Mouse (Mus musculus): ENCODE measurements around the gene Kcna10.

The Kcna10 gene

DNA sequence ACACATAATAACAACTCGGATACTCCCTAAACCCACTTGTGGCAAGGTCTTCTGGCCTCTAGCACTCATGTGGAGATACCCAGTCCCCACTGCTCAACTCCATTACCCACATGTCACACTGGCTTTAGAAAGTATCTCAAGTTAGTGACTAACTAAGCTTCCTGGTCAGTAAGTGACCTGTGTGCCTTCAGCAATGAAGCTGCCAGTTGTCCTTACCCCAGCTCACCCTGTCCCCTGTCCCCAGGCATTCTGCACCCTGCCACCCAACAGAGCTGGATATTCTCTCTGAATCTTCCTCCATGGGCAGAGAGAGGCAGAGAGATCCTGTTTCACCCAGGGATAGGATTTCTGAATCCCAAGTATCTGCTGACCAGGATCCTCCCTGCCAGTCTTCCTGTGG, at the start of gene Kcna10:
TSS of gene Kcna10 (plus strand) at position 301 of the 400 bp plus-strand sequence.
- no peak for DNase-seq (ENCODE audit: low spot score in 2 of 2)

DNA sequence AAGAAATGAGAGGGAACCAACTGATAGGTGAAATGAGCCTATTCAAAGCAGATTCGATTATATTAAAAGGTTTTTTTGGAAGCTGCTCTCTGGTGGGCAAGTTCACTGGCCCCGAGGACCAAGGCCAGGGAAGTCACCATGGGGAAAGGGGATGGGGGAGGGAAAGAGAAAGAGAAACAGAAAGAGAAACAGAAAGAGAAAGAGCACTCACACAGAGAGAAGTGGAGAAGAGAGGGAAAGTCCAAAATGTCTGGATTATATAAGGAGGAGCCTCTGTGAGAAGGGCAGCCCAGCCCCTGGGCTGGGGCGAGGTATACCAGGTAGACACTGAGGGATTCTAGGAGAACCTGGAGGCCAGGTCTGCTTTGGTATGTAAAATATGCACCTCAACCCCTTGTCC, 48.4 kb upstream of the Kcna10 start:
- DNase-seq (ENCODE audit: low spot score in 2 of 2): no peak

DNA sequence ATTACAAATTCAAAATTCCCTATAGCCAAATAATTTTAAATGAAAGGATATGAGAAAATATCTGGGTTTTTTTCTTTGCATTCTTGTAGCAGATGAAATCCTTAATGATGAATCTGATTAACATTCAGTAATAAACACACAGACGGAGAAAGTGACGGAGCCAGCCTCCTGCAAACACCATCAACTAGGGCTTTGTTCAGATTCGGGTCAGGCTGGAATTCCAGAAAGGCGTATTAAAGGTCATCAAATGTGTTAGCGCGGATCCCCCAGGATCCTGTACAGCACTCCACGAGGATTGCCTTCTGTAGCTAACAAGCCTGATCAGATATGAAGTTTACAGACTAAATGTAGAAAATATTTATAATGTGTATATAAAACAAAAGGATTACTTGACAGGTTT, 35.7 kb upstream of the Kcna10 start:
- DNase-seq (ENCODE audit: low spot score in 2 of 2): no peak

DNA sequence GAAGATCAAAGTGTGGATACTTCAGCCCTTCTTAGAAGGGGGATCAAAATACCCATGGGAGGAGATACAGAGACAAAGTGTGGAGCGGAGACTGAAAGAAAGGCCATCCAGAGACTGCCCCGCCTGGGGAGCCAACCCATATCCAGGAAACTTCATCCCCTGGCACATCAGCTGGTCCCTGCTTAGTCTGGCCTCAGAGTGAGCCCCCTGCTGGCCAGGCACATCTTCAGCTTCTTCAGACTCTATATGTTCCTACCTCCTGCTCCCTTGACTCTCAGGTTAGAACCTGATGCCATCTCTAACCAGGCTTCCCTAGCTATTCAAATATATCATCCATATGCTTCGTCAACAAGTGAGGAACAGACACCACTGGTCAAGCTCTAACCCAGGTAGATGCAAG, 33.9 kb upstream of the Kcna10 start:
- peak in 1 of 2 experiments; percentile 49 for DNase-seq (ENCODE audit: low spot score in 2 of 2)

DNA sequence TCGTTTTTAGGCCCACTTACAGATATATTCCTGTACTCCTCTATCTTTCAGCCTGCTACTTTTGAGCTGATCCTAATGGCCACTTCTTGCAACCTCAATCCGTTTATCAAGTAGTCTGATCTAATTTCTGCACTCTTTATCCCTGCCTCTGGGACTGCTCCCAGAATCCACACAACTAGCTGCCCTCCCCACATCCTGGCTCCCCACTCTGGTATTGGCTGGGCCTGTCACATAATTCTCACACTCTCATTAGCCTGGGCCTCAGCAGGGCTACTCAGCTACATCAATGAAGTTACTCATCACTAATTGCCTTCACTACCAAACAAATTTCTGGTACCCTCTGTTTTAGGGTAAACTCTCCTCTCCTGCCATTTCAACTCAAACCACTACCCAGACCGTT, 32.4 kb upstream of the Kcna10 start:
- DNase-seq (ENCODE audit: low spot score in 2 of 2): peak in 1 of 2 experiments; percentile 28

DNA sequence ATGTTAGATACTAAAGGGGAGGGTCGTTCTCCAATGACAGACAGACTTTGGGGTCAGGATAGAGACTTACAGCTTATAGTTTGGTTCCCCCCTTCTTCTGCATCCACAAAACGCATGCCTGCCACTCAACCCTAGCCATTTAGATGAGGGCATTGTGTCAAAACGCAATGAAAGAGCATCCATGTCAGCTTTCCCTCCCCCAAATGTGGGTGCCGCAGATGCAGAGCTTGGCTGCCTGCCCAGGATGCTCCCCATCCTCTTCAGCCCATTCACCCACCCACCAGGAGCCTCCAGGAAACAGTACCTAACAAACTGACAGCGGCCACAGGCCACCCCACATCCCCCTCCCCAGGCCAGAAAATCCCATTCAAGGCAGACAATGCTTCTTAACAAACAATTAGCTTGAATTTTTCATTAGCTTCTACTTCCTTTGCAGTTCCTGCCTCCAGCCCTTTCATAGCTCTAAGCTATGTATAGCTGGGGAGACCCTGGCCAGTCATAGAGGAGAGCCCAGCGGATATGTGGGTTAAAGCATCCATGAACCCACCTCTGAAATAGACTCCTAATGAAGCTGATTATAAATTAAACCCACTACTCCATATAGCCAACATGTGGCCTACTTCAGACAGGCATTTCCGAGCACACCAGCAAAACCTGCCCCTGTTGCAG, 31.9 kb upstream of the Kcna10 start:
- DNase-seq (ENCODE audit: low spot score in 2 of 2): peak in 1 of 2 experiments; percentile 39

DNA sequence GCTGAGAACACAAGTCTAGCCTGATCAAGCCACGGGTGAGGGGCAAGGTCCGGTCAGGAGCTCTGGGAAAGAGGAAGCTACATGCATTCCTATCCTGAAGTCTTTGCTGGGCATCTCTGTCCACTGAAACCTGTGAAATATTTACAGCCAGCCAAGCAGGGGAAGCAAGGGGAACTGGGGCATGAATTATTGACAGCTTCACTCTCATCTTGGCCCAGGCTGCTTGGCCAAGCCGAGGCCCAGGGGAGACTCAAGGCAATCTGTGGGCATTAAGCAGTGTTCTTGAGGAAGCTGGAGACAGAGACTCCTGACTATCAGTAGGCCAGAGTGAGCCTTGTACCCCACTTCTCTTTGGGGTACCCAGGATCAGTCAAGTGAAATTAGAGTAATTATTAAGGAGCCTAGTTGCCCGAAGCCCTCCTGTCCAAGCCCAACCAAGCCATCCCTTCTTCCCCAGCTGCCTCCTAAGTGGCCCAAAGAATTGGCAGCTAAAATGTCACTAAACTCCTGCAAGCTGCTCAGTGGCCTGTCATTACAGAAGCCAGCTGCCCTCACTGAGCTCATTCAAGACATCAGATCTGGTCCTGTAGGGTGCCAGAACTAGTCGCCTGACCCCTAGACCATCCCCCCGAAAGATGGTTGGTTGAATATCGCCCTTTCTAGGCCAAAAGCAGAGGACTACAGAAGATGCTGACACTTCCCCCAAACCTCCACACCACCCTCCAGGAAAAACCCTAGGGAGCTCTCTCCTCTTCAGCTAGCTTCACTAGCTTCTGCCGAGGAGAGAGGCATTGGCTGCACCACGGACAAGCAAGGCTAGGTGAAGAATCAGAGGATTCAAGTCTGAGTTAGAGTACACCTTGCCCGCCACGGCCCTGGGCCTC, 28.8 kb upstream of the Kcna10 start:
- no peak for DNase-seq (ENCODE audit: low spot score in 2 of 2)

DNA sequence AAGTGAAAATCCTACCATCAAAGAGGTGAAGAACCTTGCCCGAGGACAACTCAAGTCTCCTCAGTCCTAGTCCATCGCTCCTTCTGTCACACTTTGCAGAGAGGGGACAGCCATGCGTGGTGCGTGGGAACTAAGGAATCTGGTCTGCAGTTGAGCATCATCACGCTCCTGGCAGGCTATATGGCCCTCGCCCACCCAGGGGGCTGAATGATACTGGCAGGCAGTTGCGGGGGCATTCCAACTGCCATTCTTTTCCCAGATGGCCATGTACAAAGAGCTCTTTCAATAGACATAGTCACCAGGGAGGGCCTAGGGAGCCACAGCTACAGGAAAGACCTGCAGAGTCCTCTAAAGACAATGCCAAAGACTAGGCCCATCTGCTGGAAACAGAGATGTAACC, 24.0 kb upstream of the Kcna10 start:
- no peak for DNase-seq (ENCODE audit: low spot score in 2 of 2)

DNA sequence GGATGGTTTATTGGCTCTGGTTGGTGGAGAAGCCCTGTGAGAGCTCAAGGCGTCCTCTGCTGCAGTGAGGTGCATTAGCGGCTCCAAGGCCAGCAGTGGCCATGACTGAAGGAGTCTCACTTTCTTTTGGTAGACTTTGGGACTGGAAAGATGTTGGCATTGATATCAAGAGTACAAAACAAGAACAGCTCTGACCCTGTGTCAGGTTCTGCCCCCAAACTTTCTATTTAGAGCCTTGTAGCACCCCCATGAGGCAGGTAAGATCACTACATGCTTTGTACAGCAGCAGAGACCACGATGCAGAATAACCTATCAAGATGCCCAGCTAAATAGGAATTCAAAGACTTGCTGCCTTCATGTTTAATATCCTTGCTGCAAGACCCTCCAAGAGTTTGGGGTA, 23.4 kb upstream of the Kcna10 start:
- peak in 1 of 2 experiments; percentile 40 for DNase-seq (ENCODE audit: low spot score in 2 of 2)

DNA sequence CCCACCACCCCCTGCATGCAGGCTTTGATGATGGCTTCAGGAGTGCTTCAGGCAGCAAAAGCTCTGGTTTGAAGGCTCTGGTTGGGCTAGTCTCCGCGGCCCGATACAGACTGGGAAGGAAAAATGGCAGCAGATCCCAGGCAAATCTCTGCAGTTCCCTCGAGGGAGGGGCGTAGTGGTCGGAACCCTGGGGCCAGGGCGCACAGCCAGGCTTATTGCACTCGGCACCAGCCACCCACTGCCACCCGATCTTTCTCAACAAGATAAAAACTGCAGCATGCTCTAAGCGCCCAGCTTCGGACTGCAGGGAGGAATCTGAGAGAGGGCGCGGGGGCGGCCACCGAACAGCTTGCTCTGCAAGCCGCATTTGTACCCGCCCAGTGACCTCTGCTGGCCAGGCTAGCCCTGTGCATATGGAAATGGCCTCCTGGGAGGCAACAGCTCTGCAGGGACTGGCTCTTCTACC, 23.0 kb upstream of the Kcna10 start:
- DNase-seq (ENCODE audit: low spot score in 2 of 2): peak; percentile 41 to 59

DNA sequence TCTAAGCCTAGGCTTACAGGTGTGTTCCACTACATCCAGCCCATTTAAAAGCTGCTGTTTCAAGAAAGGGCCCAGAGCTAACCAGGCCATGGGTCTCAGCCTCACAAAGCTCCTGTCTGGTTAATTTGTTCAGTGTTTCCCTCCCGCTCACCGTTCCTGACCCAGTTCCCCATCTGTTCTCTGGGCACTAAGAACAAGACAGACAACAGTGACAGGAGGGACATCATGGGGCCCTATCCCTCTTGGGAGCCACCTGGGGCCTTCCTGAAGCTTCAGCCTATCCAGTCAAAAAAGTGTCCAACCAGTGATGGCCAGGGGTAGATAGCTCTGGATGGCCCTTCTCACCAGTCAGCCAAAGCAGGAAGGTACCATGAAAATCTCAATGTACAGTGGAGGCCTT, 20.1 kb upstream of the Kcna10 start:
- no peak for DNase-seq (ENCODE audit: low spot score in 2 of 2)

DNA sequence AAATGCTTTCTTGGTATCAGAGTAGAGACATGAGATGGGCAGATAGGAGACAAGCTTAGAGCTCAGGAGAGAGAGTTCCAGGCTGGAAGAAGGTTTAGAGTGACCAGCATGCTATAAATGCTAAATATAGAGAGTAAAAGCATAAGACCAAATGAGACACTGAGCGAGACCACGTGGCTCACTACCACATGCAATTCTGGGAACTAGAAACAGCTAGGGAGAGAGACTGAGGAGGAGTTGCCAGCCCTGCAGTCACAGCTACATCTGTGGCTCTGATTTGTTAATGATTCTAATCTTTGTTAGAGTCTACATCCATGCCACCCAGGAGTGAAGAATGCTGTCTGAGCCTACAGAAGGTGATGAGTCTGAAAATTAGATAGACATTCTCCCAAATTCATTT, 13.3 kb upstream of the Kcna10 start:
- DNase-seq (ENCODE audit: low spot score in 2 of 2): peak in 1 of 2 experiments; percentile 69

DNA sequence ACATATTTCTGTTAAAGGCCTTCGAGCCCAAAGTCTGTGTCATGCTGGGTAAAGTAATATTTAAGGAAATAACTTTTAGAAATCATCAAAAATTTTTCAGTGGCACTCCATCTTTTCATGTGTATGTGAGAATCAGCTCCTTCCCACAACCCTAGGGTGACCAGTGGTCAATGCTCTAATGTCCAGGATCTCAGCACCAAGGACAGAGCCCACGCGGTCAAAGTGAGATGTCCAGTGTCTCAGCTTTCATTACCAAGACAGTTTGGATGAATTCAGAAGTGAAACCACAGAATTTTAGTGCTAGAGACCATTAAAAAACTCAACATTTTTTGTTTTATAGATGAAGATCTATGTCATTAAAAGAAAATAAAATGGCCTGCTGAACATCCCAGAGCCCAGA, 10.9 kb upstream of the Kcna10 start:
- no peak for DNase-seq (ENCODE audit: low spot score in 2 of 2)

DNA sequence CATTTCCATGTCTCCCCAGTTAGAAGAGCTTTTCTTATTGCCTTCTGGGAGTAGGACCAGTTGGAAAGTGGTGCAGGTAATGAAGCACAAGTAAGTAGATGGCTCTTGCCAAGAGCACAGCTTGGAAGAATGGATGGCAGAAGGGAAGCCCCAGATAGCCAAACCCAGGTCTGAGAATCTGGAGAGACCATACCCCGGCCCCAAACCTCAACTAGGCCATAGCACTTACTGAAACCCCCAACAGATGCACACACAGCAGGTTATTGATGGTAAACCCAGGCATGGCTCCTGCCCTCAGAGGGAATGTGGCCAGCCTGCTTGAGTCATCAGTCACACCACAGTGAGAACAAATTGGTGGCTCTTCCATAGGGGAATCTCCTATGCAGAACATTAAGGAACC, 10.3 kb upstream of the Kcna10 start:
- no peak for DNase-seq (ENCODE audit: low spot score in 2 of 2)

DNA sequence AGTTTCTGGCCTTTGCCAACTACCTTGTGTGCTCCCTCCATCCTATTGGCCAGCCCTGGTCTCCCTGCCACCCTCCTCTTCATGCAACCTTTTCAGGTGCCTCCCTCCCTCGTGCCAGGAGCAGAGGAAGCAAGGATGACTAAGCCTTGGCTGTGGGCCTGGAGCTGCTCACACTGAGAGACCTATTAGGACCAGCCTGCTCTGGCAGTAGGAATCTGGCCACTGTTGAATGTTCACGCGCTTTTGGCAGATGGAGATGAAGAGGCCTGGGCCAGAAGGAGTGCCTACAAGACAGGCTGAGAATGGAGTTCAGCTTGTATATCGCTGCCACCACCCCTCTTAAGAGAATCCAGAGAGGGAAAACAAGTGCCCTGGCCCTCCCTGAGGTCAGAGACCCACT, 7.4 kb upstream of the Kcna10 start:
- DNase-seq (ENCODE audit: low spot score in 2 of 2): peak in 1 of 2 experiments; percentile 23

DNA sequence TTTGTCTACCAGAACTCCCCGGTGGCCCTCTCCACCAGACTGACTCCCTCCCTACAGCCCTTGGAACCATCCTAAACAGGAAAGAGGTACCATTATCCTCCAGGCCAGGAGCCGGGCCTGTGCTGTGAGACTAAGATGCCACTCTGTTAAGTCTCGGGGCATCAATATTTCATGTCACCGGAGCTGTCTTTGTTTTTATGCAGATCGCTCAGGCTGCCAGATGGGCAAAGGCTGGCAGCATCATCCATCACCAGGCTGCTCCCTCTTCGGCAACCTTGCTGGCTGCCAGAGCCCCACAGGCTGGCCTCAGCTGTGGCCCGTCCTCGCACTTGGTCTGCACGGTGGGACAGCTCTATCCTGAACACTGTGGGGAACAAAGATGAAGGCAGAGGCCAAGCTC, 6.4 kb upstream of the Kcna10 start:
- no peak for DNase-seq (ENCODE audit: low spot score in 2 of 2)

DNA sequence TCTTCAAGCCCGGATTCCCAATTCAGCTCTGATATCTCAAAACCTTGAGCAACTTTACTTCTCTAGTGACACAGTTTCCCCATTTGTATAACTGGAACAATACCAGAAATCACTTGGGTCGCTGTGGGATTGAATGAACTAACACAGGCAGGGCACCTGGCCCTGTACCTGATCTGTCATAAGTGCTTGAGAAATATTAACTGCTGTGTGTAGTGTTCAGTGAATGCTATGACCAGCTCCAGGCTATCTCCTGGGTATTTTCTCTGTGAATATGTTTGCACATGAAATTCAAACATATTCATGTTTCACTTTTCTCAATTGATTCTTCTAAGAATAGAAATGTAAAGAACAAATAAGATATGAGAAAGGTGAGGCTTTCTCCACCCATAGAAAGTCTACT, 2.0 kb upstream of the Kcna10 start:
- no peak for DNase-seq (ENCODE audit: low spot score in 2 of 2)

DNA sequence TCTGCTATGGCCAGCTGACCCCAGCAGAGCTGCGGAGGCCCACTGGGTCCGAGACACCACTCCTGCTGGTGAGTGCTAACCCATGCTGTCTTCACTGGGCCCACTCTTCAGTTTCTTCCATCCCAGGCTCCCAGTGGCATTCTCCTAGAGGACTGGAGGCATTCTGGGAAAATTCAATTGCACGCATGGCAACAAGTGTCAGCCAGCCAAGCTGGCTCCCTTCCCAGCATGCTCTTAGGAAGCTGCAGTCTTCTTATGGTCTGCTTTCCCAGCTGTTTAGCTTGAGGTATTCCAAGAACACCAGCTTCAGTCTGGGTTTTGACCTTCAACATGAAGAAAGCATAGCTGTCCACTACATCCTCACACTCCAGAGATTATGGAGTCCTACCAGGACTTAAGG, 322 bp downstream of the Kcna10 start:
- peak in 1 of 2 experiments; percentile 24 for DNase-seq (ENCODE audit: low spot score in 2 of 2)

DNA sequence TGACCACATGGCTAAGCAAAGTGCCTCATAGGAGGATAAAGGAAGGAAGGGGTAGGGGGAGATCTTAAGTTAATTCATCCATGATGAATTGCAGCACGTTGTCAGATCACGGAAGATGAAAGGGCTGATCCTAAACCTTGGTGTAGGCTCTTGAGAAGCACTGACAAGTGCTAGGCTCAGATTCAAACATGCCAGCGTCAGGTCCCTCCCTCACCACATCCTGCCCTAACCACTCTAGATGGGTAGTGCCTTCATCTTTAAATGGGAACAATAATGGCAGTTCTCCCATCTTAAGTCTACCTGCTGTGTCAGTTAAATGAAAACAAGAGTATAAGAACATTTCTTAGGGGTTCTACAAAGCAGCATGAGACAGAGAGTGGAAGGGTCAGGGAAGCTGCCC, 2.7 kb downstream of the Kcna10 start:
- DNase-seq (ENCODE audit: low spot score in 2 of 2): no peak

DNA sequence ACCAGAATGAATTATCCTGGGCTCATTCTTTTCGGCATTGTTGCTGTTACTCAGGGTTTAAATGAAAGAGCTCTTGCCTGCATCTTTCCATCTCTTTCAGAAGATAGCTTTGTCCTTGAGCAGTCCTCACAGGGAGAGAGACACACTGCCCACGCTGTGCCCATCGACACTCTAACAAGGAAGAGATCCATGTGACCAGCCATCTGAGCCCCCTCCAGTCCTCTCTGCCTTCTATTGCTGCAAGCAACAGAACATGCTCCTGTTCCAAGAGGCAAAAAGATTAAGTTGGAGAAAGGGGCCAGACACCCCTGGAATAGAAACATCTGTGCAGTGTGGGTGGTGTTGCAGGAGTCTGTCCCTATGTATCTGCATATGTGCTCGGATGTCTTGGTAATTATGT, 4.2 kb downstream of the Kcna10 start:
- peak in 1 of 2 experiments; percentile 41 for DNase-seq (ENCODE audit: low spot score in 2 of 2)

DNA sequence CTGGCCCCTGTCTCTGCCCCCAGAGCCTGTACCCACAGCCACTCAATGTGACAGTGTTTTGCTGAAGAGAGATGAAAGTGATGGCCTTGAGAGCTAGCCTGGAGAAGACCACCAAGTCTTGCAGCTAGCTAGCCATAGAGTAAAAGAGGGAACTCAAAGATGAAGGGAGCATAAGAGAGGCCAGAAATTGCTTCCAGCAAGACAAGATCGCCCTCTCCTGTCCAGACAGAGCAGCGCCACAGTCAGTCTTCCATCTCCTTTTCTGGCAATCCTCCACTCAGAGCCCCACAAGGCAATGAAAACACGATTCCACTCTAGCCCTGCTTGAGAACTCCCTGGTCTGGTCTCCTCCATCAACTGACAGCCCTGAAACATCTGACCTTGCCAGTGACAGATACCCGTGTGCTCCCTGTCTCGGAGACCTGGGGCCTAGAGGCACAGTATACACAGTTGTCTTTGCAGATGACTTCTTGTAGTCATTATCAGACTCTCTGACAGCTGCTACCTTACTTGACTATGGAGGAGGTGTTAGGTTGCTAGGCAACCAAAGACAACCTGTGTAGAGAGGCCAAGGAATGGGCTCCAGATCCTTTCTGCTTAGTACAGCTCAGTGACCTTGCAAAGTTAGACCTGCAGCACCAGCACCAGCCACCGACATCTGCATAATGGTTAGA, 5.5 kb downstream of the Kcna10 start:
- DNase-seq (ENCODE audit: low spot score in 2 of 2): peak; percentile 64 to 82

All from frontal cortex, postnatal 36 days (tissue).